Mouse (Mus musculus) activated CD4-positive, CD25-positive, alpha-beta regulatory T cell (primary cell): ENCODE data around the gene Tmem270. TPM values are rescaled to one million over a fixed set of nuclear protein-coding genes. Genes with fewer than 3 reads are reported as not detected.

Experiments
- polyA plus RNA-seq, 2 experiments: library from polyadenylated mRNA; unstranded; fragments of 100-300 nt; shearing (Covaris generic); gene quantifications; one replicate each; pipeline ENCODE4 v1.2.1; 2017

Gene Tmem270
- not detected for polyA plus RNA-seq

DNA sequence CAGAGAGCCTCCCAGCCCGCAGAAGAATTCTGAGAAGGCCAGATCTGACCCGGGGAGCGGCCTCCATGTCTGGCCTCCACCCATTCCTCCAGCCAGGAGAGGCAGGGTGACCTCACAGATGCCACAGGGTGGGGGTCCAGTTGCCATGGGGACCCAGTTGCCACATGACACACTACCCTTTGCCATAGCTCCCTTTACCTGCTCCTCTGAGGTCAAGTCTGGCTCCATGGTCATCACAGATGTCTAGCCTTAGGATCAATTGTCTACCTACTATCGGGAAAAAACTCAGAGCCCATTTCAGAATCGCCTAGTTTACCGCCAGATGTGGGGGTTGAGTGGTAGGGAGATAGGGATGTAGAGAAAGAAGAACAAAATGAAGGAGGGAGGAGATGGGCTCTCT is at the start of gene Tmem270:
Gene Tmem270, minus strand, starts transcription at position 101 of the 400 bp plus-strand sequence.

GRCm38 (mm10) chr5:134946857-134947255 is 40.3 kb upstream of the Tmem270 start, which contains the start of gene Cldn4:
Gene Cldn4 (minus strand): TSS chr5:134946934.

DNA sequence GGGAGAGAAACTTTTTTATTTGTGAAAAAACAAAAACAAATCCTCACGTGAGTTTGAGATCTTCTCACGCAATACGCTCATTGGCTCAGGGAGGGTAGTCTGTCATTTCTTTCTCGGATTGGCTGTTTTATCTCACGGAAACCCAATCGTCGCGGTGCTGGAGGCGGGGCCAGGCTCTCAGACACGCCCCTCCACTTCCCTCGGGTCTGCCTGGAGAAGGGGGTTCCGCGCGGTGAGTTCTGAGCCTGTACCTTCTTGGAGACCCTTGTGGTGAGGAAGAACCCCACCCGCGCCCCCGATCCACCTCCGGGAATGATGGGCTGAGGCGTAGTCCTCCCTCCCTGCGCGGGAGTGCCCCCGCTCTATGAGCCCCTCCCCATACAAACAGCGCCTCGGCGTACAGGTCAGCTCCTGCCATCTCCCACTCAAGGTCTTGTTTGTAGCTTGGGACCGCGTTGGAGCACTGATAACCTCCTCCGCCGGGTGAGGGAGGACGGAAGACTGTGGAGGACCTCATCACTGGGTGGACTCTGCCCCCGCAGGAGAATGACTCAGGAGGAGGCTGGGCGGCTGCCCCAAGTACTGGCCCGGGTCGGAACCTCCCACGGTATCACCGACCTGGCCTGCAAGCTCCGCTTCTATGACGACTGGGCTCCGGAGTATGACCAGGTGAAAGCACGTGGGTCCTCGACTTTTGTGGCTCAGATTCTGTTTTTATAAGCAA is 25.8 kb upstream of the Tmem270 start, which contains the start of gene Mettl27:
Gene Mettl27, plus strand, starts transcription at position 190 of the 724 bp plus-strand sequence.

DNA sequence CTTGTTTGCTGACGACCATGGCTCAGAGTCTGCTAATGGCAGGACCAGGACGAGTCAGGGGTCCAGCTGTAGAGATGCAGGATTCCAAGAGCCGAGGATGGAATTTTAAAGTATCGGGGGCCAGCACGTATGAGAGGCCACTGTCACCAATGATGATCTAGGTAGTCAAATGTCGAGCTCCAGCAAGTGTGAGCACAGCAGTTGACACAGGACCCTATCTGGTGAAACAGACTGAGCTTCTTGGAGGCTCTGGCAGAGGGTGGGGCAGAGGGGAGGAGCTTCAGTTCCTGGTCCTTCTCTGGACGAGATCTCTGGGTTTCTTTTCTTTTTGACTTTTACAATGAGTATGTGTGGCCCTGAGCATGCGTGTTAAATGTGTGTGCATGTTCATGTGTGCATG is 8.8 kb upstream of the Tmem270 start, which contains the start of gene Cldn13:
Gene Cldn13, minus strand, starts transcription at position 216 of the 400 bp plus-strand sequence.

Other genes with a start within 250 kb of the Tmem270 start
- 10 to 100 TPM; 17.6 to 25.3 TPM for gene Limk1, start 218.1 kb downstream of the Tmem270 start, polyA plus RNA-seq
- under 1 TPM; 0.17 to 0.26 TPM for gene Eln, start 159.4 kb downstream of the Tmem270 start, polyA plus RNA-seq
- gene Cldn13, start 8.8 kb upstream of the Tmem270 start, polyA plus RNA-seq = 1 to 10 TPM; 1.2 to 2.7 TPM
- 10 to 100 TPM; 11.0 to 18.6 TPM for gene Mettl27, start 25.6 kb upstream of the Tmem270 start, polyA plus RNA-seq
- gene Cldn4, start 40.2 kb upstream of the Tmem270 start, polyA plus RNA-seq = under 1 TPM in 1 of 2 experiments, not detected in 1; 0.57 TPM
- gene Cldn3, start 79.5 kb upstream of the Tmem270 start, polyA plus RNA-seq = not detected
- gene Abhd11, start 102.4 kb upstream of the Tmem270 start, polyA plus RNA-seq = 10 to 100 TPM; 43.2 to 91.7 TPM
- 10 to 100 TPM in 1 of 2 experiments, 1 to 10 TPM in 1; 9.5 to 15.9 TPM for gene Stx1a, start 116.7 kb upstream of the Tmem270 start, polyA plus RNA-seq
- 10 to 100 TPM; 16.8 to 24.4 TPM for gene Dnajc30, start 157.5 kb upstream of the Tmem270 start, polyA plus RNA-seq
- gene Bud23, start 158.2 kb upstream of the Tmem270 start, polyA plus RNA-seq = 100 to 1,000 TPM in 1 of 2 experiments, 10 to 100 TPM in 1; 76.2 to 111 TPM
- not detected for gene Vps37d, start 171.5 kb upstream of the Tmem270 start, polyA plus RNA-seq
- gene Mlxipl, start 183.2 kb upstream of the Tmem270 start, polyA plus RNA-seq = under 1 TPM; 0.18 to 0.43 TPM
- 10 to 100 TPM; 12.8 to 16.5 TPM for gene Tbl2, start 242.9 kb upstream of the Tmem270 start, polyA plus RNA-seq